Mouse (Mus musculus) mature B cell (primary cell): ENCODE results near the gene Uaca.

ENCODE experiments used
- in situ Hi-C: fragments of 300-500 bp; cut with MboI; formaldehyde crosslinking; loops from 2 replicates; pipeline ENCODE4 v1.14.3; 2019

Gene Uaca

DNA sequence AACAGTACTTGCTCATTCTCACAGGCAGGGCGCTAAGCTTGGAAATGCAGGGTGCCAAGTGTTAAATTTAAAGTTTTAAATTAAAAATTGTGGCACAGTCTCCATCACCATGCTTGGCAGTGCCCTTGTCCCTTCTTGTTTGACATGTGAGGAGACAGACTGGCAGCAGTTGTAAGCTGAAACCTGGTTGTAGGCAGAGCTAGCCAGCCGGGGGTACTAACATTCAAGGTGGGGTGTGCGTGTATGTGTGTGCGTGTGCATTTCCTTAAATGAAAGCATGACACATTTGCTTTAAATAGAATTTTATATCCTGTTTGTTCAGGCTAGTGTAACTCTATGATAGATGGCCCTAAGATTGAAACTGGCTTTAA lies 42.7 kb downstream of the Uaca start:
- in situ Hi-C loops, result no loop called here

GRCm38 (mm10) chr9:60837449-60838141 lies 43.3 kb downstream of the Uaca start:
- in situ Hi-C loops, result no loop called here

GRCm38 (mm10) chr9:60838331-60838872 lies 44.1 kb downstream of the Uaca start:
- in situ Hi-C loops, result no loop called here

- in situ Hi-C loops, result no loop called here
Measured at GRCm38 (mm10) chr9:60841393-60841792, 47.1 kb downstream of the Uaca start.

GRCm38 (mm10) chr9:60843415-60844076 lies 49.2 kb downstream of the Uaca start:
- in situ Hi-C loops, result no loop called here

- in situ Hi-C loops, result no loop called here
Measured at GRCm38 (mm10) chr9:60848730-60849129, 54.4 kb downstream of the Uaca start.

DNA sequence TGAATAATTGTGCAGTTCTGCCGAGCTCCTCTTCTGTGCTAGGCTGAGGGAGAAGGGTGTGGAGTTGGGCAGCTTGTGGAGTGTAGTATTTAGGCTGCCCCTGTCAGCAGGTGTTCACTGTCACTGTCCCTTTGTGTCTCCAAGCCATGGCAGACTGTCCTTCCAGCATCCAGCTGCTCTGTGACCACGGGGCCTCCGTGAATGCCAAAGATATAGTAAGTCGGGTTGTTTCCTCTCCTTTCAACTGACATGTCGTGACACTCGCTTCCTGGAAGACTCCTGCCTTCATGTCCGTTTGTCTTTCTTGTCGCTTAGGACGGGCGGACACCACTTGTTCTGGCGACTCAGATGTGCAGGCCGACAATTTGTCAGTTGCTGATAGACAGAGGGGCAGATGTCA lies 55.6 kb downstream of the Uaca start:
- in situ Hi-C loops, result no loop called here

DNA sequence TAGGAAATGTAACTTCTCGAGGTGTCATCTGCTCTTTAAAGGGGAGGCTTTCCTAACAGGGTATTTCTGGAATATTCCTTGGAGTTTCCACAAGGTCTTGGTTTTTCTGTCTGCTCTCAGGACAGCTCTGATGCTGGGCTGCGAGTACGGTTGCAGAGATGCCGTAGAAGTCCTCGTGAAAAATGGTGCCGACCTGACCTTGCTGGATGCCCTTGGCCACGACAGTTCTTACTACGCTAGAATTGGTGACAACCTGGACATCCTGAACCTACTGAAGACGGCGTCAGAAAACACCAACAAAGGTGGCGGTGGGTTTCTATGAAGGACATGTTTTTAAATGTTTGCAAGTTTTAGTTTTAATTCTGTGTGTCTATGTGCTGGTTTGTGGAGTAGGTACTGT lies 59.9 kb downstream of the Uaca start:
- in situ Hi-C loops, result no loop called here

GRCm38 (mm10) chr9:60857833-60858232 lies 63.5 kb downstream of the Uaca start:
- in situ Hi-C loops, result no loop called here

DNA sequence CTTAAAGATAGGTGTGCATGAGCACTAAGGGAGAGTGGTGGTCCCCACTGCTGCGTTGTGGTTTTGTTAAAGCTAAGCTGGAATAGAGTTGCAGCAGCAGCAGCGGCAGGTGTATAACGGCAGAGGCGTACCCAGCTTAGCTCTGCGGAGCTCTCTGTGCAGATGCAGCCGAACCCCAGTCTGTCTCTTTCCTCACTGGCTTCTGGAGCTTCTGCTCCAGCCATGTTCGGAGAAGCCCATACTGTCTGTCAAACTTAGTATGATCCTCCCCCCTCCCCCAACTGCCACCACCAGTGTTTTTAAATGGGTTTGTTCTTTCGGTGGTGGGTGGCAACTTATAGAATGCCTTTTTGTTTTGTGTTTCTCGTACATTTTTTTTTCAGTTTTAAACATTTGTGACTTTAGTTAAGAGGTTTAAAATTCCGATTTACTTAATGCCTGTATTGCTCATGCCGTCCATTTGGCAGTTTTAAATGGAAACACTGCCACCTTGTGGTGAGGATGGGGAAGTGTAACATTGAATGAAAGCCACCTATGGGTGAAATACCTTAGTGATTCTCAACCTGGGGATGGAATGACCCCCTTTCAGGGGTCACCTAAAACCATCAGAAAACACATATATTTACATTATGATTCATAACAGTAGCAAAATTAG lies 64.1 kb downstream of the Uaca start:
- in situ Hi-C loops, result no loop called here

DNA sequence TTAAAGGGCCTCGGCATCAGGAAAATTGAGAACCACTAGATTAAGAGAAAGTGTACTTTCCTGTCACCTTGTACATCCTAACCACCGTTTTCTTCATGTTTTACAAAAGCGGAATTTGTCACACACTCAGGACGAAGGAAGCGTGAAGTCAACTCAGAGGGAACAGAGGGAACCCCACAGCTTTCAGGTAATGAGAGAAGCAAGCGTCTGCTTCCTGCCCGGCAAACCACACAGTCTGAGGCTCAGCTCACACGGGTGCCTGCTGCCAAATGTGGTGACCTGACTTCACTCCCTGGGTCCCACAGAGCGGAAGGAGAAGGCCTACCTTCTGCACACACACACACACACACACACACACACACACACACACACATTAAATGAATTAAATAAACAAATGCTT lies 64.7 kb downstream of the Uaca start:
- in situ Hi-C loops, result no loop called here

GRCm38 (mm10) chr9:60861030-60861429 lies 66.7 kb downstream of the Uaca start:
- in situ Hi-C loops, result no loop called here

DNA sequence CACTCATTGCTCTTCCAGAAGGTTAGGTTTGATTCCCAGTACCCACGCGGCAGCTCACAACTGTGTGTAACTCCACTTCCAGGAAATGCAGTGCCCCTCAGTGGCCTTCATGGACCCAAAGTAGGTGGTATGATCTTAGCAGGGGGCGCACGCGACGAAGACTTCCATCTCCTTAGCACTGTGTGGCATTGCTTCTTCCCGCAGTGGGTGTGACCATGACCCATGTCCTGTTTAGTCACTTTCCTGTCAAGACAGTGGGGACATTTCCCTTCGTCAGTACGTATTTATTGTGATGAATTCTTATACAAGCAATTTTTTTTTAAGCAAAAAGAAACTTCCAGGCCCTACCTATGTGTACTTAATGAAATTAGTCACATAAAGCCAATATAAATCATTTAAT lies 70.3 kb downstream of the Uaca start:
- in situ Hi-C loops, result no loop called here

- in situ Hi-C loops, result no loop called here
Measured at GRCm38 (mm10) chr9:60865866-60866265, 71.5 kb downstream of the Uaca start.

DNA sequence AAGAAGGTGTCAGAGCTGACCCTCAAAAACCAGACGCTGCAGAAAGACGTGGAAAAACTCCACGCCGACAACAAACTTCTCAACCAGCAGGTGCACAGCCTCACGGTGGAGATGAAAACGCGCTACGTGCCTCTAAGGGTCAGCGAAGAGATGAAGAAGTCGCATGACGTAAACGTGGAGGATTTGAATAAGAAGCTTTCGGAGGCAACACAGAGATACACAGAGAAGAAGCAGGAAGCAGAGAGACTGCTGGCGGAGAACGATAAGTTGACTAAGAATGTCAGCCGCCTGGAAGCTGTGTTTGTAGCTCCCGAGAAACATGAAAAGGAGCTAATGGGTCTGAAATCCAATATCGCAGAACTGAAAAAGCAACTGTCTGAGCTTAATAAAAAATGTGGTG lies 76.1 kb downstream of the Uaca start:
- in situ Hi-C loops, result no loop called here

GRCm38 (mm10) chr9:60870919-60871503 lies 76.7 kb downstream of the Uaca start:
- in situ Hi-C loops, result no loop called here

- in situ Hi-C loops, result no loop called here
Measured at GRCm38 (mm10) chr9:60873257-60874054, 79.1 kb downstream of the Uaca start.

GRCm38 (mm10) chr9:60874055-60874392 lies 79.7 kb downstream of the Uaca start:
- in situ Hi-C loops, result no loop called here

DNA sequence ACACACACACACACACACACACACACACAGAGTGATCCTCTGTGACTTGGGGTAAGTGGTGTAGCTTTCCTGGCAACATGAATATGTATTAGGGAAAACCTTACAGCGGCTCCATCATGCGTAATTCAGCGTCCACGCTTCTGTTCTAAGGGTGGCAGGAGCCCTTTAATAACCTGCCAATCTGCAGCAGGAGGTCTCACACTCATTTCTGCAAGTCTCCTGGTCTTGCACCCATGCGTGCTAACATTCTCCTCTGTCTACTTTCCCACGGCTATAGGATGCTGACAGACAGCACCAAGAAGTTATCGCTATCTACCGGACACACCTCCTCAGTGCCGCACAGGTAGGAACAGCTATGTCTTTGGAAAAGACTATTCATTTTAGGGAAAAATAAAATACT lies 81.7 kb downstream of the Uaca start:
- in situ Hi-C loops, result no loop called here

DNA sequence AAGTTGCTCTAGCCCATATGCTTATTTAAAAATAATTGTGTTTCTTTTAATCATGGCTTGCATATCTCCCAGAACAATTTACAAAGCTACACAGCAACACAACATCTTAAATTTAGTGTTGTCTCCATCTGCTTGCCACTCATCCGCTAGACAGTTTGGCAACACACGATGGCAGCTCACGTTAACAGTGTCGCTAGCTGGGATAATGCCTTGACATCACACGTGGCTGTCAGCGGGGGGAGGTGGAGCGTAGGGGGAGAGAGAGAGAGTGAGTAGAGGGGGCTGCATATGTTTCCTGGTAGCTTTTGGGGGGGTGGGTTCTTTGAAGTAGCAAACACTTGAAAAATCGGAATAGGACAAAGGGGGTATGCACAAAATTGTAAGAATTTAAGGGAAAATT lies 82.2 kb downstream of the Uaca start:
- in situ Hi-C loops, result no loop called here

- in situ Hi-C loops, result no loop called here
Measured at GRCm38 (mm10) chr9:60878051-60878557, 83.8 kb downstream of the Uaca start.

DNA sequence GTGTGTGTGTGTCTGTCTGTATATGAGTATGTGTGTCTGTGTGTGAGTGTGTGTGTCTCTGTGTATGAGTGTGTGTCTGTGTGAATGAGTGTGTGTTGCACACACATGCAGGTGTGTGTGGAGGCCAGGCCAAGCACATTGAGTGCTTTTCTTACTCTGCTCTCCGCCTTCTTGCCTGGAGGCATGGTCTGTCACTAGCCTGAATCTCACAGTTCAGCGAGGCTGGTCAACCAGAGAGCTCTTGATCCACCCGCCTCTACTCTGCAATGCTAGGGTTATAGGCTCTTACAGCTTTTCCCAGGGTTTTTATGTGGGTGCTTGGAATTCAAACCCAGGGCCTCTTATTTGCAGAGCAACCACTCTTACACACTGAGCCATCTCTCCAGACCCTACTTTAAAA lies 84.3 kb downstream of the Uaca start:
- in situ Hi-C loops, result no loop called here
